Mouse (Mus musculus): ENCODE measurements at regions not wholly inside any gene's neighbourhood (a gene's known extent, or its start where the extent isn't known, plus 50 kb on each side); places are given as distances from the start of the nearest gene placed in this dataset.

DNA sequence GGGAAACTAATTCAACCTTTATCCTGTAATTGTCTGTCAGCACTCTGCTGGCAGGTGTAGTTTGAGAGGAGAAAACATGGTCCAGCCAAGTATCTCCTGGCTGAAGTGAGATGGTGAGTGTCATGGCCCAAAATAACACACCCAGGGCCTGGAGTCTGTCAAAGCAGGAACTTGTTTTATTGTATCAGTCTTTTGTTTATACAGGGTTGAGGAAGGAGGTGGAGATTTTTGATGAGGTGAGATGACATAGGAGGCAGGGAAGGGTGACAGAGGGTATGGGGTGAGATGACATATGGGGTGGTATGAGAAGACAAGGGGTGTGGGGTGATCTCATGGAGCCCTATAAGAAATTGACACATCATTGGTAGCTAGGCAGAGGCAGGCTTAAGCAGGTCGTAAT lies 395.6 kb upstream of the Smc2 start:
- 67% methylated on average over 1 of the region's 1 CpGs for WGBS

DNA sequence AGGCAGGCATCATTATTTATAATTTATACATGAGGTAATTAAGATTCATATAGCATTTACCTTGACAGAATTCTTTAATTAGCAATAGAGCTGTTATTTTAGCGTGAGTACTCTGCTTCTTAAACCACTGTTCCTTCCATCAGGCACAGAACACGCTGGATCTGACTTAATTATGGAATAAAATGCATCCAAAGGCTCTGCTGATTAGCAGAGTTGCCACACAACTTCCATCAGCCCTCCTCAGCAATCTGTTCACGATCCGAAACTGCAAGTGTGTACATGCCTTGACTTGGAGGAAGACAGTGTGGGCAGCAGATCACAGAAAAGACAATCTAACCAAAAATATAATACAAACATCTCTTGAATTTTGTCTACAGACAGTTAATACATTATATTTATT lies 388.1 kb upstream of the Smc2 start:
- Histone ChIP-seq H3K36me3 (ENCODE audit: control insufficient read depth, insufficient read depth, low read length) (no peaks in the 10 kb centered on the region), H3K4me1 (replicated peaks; ENCODE audit: control insufficient read depth, insufficient read depth, low read length) (no peaks in the 10 kb centered on the region), H3K27me3 (replicated peaks; ENCODE audit: control insufficient read depth, insufficient read depth, low read length) (no peaks in the 10 kb centered on the region), H3K4me2 (ENCODE audit: low read length) (no peak overlapping the region), H3K9ac (ENCODE audit: low read length) (no peak overlapping the region), H3K9me3 (ENCODE audit: control insufficient read depth, low read length) (no peaks in the 10 kb centered on the region), H3K27ac (ENCODE audit: low read depth) (no peak overlapping the region), H3K4me3 (ENCODE audit: low read depth, low read length) (no peak overlapping the region)
- DNase-seq (ENCODE audit: low spot score) = no peak
- WGBS = 76% methylated on average over 4 of the region's 4 CpGs
- no peak for ATAC-seq (replicated peaks; ENCODE audit: low FRiP score, low TSS enrichment, low read depth)

More for the DNA sequence above, 395.6 kb upstream of the Smc2 start:
- H3K4me2 ChIP-seq (ENCODE audit: low read length) = no peak overlapping the region
- no peaks in the 10 kb centered on the region for H3K4me1 ChIP-seq (replicated peaks; ENCODE audit: control insufficient read depth, insufficient read depth, low read length)
- H3K27ac ChIP-seq (ENCODE audit: low read depth) = no peak overlapping the region
- DNase-seq (ENCODE audit: low spot score) = no peak
- no peak overlapping the region for H3K9ac ChIP-seq (ENCODE audit: low read length)
- no peak overlapping the region for H3K4me3 ChIP-seq (ENCODE audit: low read depth, low read length)
- H3K36me3 ChIP-seq (ENCODE audit: control insufficient read depth, insufficient read depth, low read length) = no peaks in the 10 kb centered on the region
- ATAC-seq (replicated peaks; ENCODE audit: low FRiP score, low TSS enrichment, low read depth) = no peak
- H3K27me3 ChIP-seq (replicated peaks; ENCODE audit: control insufficient read depth, insufficient read depth, low read length) = no peaks in the 10 kb centered on the region
- H3K9me3 ChIP-seq (ENCODE audit: control insufficient read depth, low read length) = no peaks in the 10 kb centered on the region

DNA sequence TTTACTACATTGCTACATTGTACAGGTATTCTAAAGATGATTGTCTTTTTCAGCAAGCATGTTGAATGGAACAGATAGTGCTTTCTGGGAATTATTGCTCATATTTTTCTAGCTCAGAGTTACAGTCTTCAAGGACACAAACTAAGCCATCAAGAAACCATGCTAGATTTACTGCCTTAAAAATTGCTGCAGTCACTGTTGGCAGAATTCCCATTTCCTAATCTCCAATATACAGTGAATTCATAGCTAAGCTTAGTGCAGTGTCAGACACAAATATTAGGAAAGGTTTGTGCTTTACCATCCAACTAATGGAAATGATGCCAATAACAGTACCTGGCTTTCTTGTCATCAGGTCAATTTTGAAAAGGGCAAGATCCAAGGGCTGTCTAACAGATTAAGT lies 383.0 kb upstream of the Smc2 start:
- H3K9ac ChIP-seq (ENCODE audit: low read length) = no peak overlapping the region
- no peak overlapping the region for H3K27ac ChIP-seq (ENCODE audit: low read depth)
- H3K4me2 ChIP-seq (ENCODE audit: low read length) = no peak overlapping the region
- no peak overlapping the region for H3K4me3 ChIP-seq (ENCODE audit: low read depth, low read length)
- ATAC-seq (replicated peaks; ENCODE audit: low FRiP score, low TSS enrichment, low read depth) = no peak
- no peaks in the 10 kb centered on the region for H3K36me3 ChIP-seq (ENCODE audit: control insufficient read depth, insufficient read depth, low read length)
- DNase-seq (ENCODE audit: low spot score) = no peak
- no peaks in the 10 kb centered on the region for H3K9me3 ChIP-seq (ENCODE audit: control insufficient read depth, low read length)
- H3K27me3 ChIP-seq (replicated peaks; ENCODE audit: control insufficient read depth, insufficient read depth, low read length) = no peaks in the 10 kb centered on the region
- no peaks in the 10 kb centered on the region for H3K4me1 ChIP-seq (replicated peaks; ENCODE audit: control insufficient read depth, insufficient read depth, low read length)

DNA sequence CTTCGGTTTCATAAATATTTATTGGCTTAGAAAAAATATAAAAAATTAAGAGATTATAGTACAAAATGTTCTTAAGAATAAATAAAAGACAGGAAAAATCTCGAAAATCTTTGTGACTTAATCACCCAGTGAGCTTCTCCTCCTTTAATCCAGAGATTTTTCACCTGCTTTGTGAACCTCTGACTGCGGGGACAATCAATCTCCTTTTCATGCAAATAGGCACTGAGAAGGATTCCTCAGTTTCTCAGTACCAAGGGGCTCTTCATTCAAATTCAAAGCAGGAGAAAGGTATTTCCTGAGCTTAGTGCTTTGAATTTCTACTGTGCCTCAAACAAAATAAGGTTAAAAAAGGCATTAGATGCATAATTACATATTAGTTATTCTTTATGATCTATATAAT lies 379.0 kb upstream of the Smc2 start:
- no peak for ATAC-seq (replicated peaks; ENCODE audit: low FRiP score, low TSS enrichment, low read depth)
- Histone ChIP-seq H3K36me3 (ENCODE audit: control insufficient read depth, insufficient read depth, low read length) (no peaks in the 10 kb centered on the region), H3K4me3 (ENCODE audit: low read depth, low read length) (no peak overlapping the region), H3K27ac (ENCODE audit: low read depth) (no peak overlapping the region), H3K9me3 (ENCODE audit: control insufficient read depth, low read length) (no peaks in the 10 kb centered on the region), H3K4me1 (replicated peaks; ENCODE audit: control insufficient read depth, insufficient read depth, low read length) (no peaks in the 10 kb centered on the region), H3K9ac (ENCODE audit: low read length) (no peak overlapping the region), H3K4me2 (ENCODE audit: low read length) (no peak overlapping the region), H3K27me3 (replicated peaks; ENCODE audit: control insufficient read depth, insufficient read depth, low read length) (no peaks in the 10 kb centered on the region)
- 79% methylated on average over 3 of the region's 3 CpGs for WGBS
- DNase-seq (ENCODE audit: low spot score) = no peak

DNA sequence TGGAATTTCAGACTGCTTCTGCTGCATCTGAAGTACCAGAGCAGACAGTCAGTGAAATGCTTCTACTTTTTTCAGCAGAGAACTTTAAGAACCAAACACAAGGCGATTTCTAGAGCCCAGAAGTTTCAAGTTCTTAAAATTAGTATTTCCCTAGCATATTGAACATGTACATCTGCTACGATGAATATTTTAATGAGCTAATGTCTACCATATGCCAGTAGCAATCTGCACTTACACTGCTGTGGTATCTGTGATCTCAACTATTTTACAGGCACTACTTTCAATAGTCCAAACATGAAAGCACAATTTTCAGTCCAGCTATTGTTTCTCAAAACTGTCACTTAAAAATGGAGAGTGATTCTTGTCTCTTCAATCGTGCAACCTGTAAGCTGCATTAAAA lies 339.9 kb upstream of the Smc2 start:
- no peak for DNase-seq (ENCODE audit: low spot score)
- Histone ChIP-seq H3K4me2 (ENCODE audit: low read length) (no peak overlapping the region), H3K4me3 (ENCODE audit: low read depth, low read length) (no peak overlapping the region), H3K9ac (ENCODE audit: low read length) (no peak overlapping the region), H3K36me3 (ENCODE audit: control insufficient read depth, insufficient read depth, low read length) (no peaks in the 10 kb centered on the region), H3K4me1 (replicated peaks; ENCODE audit: control insufficient read depth, insufficient read depth, low read length) (no peaks in the 10 kb centered on the region), H3K27me3 (replicated peaks; ENCODE audit: control insufficient read depth, insufficient read depth, low read length) (no peaks in the 10 kb centered on the region), H3K9me3 (ENCODE audit: control insufficient read depth, low read length) (no peaks in the 10 kb centered on the region), H3K27ac (ENCODE audit: low read depth) (no peak overlapping the region)
- ATAC-seq (replicated peaks; ENCODE audit: low FRiP score, low TSS enrichment, low read depth) = no peak
- 78% methylated on average over 3 of the region's 3 CpGs for WGBS

DNA sequence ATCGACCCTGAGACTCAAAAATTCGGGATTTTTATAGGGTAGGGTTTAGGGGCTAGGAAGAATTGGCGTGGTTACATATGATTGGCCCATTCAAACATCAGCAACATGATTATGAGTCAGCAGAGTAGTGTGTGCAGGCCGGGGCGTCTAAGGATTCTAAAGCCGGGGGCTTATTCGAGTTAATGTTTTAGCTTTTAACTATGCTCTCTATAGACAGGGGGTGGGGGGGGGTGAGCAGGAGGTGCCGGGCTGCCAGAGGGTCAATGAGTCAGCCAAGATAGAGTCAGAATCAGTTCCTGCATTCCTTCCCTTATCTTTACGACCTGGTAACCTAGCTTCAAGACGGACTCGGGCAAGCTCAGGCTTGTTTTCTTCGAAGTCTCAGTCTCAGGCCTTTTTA lies 333.2 kb upstream of the Smc2 start:
- ATAC-seq (replicated peaks; ENCODE audit: low FRiP score, low TSS enrichment, low read depth) = peak; percentile 83

GRCm38 (mm10) chr4:52117765-52118290 lies 321.2 kb upstream of the Smc2 start:
- DNase-seq (ENCODE audit: low spot score) = no peak
- Histone ChIP-seq H3K4me1 (replicated peaks; ENCODE audit: control insufficient read depth, insufficient read depth, low read length) (no peaks in the 10 kb centered on the region), H3K9ac (ENCODE audit: low read length) (no peak overlapping the region), H3K4me2 (ENCODE audit: low read length) (no peak overlapping the region), H3K27ac (ENCODE audit: low read depth) (no peak overlapping the region), H3K36me3 (ENCODE audit: control insufficient read depth, insufficient read depth, low read length) (no peaks in the 10 kb centered on the region), H3K4me3 (ENCODE audit: low read depth, low read length) (no peak overlapping the region), H3K9me3 (ENCODE audit: control insufficient read depth, low read length) (no peaks in the 10 kb centered on the region), H3K27me3 (replicated peaks; ENCODE audit: control insufficient read depth, insufficient read depth, low read length) (no peaks in the 10 kb centered on the region)
- ATAC-seq (replicated peaks; ENCODE audit: low FRiP score, low TSS enrichment, low read depth) = no peak
- WGBS = 79% methylated on average over 4 of the region's 4 CpGs

More for the DNA sequence above, 333.2 kb upstream of the Smc2 start:
- Histone ChIP-seq H3K4me3 (ENCODE audit: low read depth, low read length) (no peak overlapping the region), H3K4me1 (replicated peaks; ENCODE audit: control insufficient read depth, insufficient read depth, low read length) (no peaks in the 10 kb centered on the region), H3K9ac (ENCODE audit: low read length) (no peak overlapping the region), H3K27me3 (replicated peaks; ENCODE audit: control insufficient read depth, insufficient read depth, low read length) (no peaks in the 10 kb centered on the region), H3K4me2 (ENCODE audit: low read length) (no peak overlapping the region), H3K27ac (ENCODE audit: low read depth) (no peak overlapping the region), H3K36me3 (ENCODE audit: control insufficient read depth, insufficient read depth, low read length) (no peaks in the 10 kb centered on the region), H3K9me3 (ENCODE audit: control insufficient read depth, low read length) (no peaks in the 10 kb centered on the region)
- WGBS = 45% methylated on average over 12 of the region's 12 CpGs
- no peak for DNase-seq (ENCODE audit: low spot score)

- Histone ChIP-seq H3K4me2 (ENCODE audit: low read length) (no peak overlapping the region), H3K27me3 (replicated peaks; ENCODE audit: control insufficient read depth, insufficient read depth, low read length) (no peaks in the 10 kb centered on the region), H3K9ac (ENCODE audit: low read length) (no peak overlapping the region), H3K4me1 (replicated peaks; ENCODE audit: control insufficient read depth, insufficient read depth, low read length) (no peaks in the 10 kb centered on the region), H3K36me3 (ENCODE audit: control insufficient read depth, insufficient read depth, low read length) (no peaks in the 10 kb centered on the region), H3K27ac (ENCODE audit: low read depth) (no peak overlapping the region), H3K4me3 (ENCODE audit: low read depth, low read length) (no peak overlapping the region), H3K9me3 (ENCODE audit: control insufficient read depth, low read length) (no peaks in the 10 kb centered on the region)
- WGBS = 83% methylated on average over 3 of the region's 3 CpGs
- no peak for DNase-seq (ENCODE audit: low spot score)
- ATAC-seq (replicated peaks; ENCODE audit: low FRiP score, low TSS enrichment, low read depth) = no peak
Measured at GRCm38 (mm10) chr4:52118439-52119072, 320.5 kb upstream of the Smc2 start.

- WGBS = 74% methylated on average over 6 of the region's 6 CpGs
- no peak for ATAC-seq (replicated peaks; ENCODE audit: low FRiP score, low TSS enrichment, low read depth)
- DNase-seq (ENCODE audit: low spot score) = no peak
Measured at GRCm38 (mm10) chr4:52152565-52153164, 286.4 kb upstream of the Smc2 start.

More at GRCm38 (mm10) chr4:52152565-52153164, 286.4 kb upstream of the Smc2 start:
- Histone ChIP-seq H3K4me1 (replicated peaks; ENCODE audit: control insufficient read depth, insufficient read depth, low read length) (no peaks in the 10 kb centered on the region), H3K9ac (ENCODE audit: low read length) (no peak overlapping the region), H3K27ac (ENCODE audit: low read depth) (no peak overlapping the region), H3K4me2 (ENCODE audit: low read length) (no peak overlapping the region), H3K36me3 (ENCODE audit: control insufficient read depth, insufficient read depth, low read length) (no peaks in the 10 kb centered on the region), H3K9me3 (ENCODE audit: control insufficient read depth, low read length) (no peaks in the 10 kb centered on the region), H3K27me3 (replicated peaks; ENCODE audit: control insufficient read depth, insufficient read depth, low read length) (no peaks in the 10 kb centered on the region), H3K4me3 (ENCODE audit: low read depth, low read length) (no peak overlapping the region)
